16 mouse cellular contexts compared by ENCODE assay signal in the genomic region with DNA sequence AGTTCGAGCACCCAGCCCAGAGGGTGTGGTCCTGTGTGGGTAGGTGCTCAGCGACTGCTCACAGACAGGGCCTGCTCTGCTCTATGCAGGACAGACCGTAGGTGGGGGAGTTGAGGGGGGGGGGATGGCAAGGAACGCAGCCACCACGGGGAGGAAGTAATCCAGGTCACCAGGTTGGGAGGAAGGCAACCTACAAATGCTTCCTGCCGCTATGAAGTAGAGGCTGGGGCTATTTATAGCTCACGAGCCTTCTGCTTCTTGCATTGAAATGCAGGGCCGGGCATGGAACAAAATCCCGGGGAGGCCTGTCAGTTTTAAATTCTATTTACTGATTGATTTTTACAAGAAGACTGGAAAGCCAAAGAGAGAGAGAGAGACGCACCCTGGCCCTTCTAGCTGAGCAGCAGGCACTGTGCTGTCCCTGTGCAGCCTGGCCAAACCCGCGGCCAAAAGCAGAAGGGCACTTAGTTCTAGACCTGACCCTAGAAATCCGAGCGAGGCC. TPM values are rescaled to one million over a fixed set of nuclear protein-coding genes. Genes with fewer than 3 reads are reported as not detected.
DNase-seq lines count a peak whose midpoint lies in the region; ATAC-seq and TF ChIP-seq lines count a peak whose summit lies in the region.
"Had no signal": no experiment of that assay in that cellular context is flagged by ENCODE, and none has a peak within 500 bp of the region (broad histone marks: within the 10 kb centered on the region; RNA-seq: fewer than 3 reads in every experiment).

No protein-coding gene starts in this region.

- no peak overlapping the region for H3K9ac ChIP-seq in hindbrain, postnatal 0 days (replicated peaks; ENCODE audit: low read length)

- no peak for TF ChIP-seq CTCF in layer of hippocampus, adult 2 months (conservative IDR thresholded peaks at IDR 0.05)
- TF ChIP-seq CTCF in hindbrain, postnatal 0 days (IDR thresholded peaks at IDR 0.05; ENCODE audit: low read depth), result no peak

- no peak for DNase-seq in frontal cortex, adult 2 months (ENCODE audit: extremely low spot score in 1 of 2, low spot score in 1 of 2)
- peak in 1 of 2 experiments; percentile 40 for DNase-seq in layer of hippocampus, adult 2 months (ENCODE audit: low spot score in 2 of 2)
- no peak for DNase-seq in layer of hippocampus, postnatal 36 days
- DNase-seq in cerebellum, adult 11-12 months, result peak; percentile 63
- peak; percentile 54 for DNase-seq in hindbrain, postnatal 0 days (ENCODE audit: low spot score)
- no peak for DNase-seq in T-cell, adult 2 months (ENCODE audit: low spot score)
- no peak for DNase-seq in spleen, adult 18-20 months
- DNase-seq: B cell, adult 2 months; gastrocnemius, postnatal 14 days; kidney, postnatal 14 days; liver; right cerebral cortex, postnatal 14 days had no signal

- H3K27me3 ChIP-seq in hindbrain, postnatal 0 days (ENCODE audit: insufficient read depth, low read length), result no peaks in the 10 kb centered on the region

- H3K4me3 ChIP-seq in layer of hippocampus, adult 2 months, result no peak overlapping the region
- no peak overlapping the region for H3K4me3 ChIP-seq in hindbrain, postnatal 0 days (ENCODE audit: low read length)

- H3K4me2 ChIP-seq in hindbrain, postnatal 0 days (ENCODE audit: low read depth, low read length), result no peak overlapping the region

- H3K36me3 ChIP-seq in hindbrain, postnatal 0 days (ENCODE audit: insufficient read depth, low read length), result no peaks in the 10 kb centered on the region

- H3K9me3 ChIP-seq in hindbrain, postnatal 0 days (ENCODE audit: low read length), result no peaks in the 10 kb centered on the region

- ATAC-seq in frontal cortex, adult (ENCODE audit: low TSS enrichment), result peak; percentile 47; the same call in 1 of the 2 replicates
- ATAC-seq in hindbrain, postnatal 0 days, result peak; percentile 31; the same call in 1 of the 2 replicates

- H3K27ac ChIP-seq in layer of hippocampus, adult 2 months, result peak overlapping the region; percentile 18; the same call in 1 of the 2 replicates
- H3K27ac ChIP-seq in hindbrain, postnatal 0 days, result peak overlapping the region; percentile 16

- H3K4me1 ChIP-seq in hindbrain, postnatal 0 days (ENCODE audit: insufficient read depth, low read length), result peaks cover 5% of the 10 kb centered on the region; the same call in 1 of the 2 replicates

- 46% methylated on average over 14 of the region's 14 CpGs for WGBS in hindbrain, postnatal 0 days

RNA-seq across cellular contexts. Expression of a gene that starts 18.5 kb away (rescaled TPM):
- 28.5 and 32.3 TPM in 2 replicates for polyA plus RNA-seq in frontal cortex, adult 2 months (2012; rRNA removed)
- 10 to 100 TPM; 37.0 to 39.9 TPM for total RNA-seq in layer of hippocampus, adult 2 months (2021)
- total RNA-seq in layer of hippocampus, postnatal 36 days (2021), result 10 to 100 TPM; 45.5 to 47.5 TPM
- total RNA-seq in hindbrain, postnatal 0 days (2014; rRNA removed), result 76.7 and 81.0 TPM in 2 replicates
- 16.7 and 19.6 TPM in 2 replicates for polyA plus RNA-seq in hindbrain, postnatal 0 days (2015; fragmentation: Nextera tagmentation; extraction: Ambion mirVana)
- total RNA-seq: megakaryocyte-erythroid progenitor cell, adult 5-6 weeks; MEL had no signal

RNA-seq across cellular contexts. Expression of a gene that starts 46.5 kb away (rescaled TPM):
- 7.3 TPM in 2 replicates for polyA plus RNA-seq in frontal cortex, adult 2 months (2012; rRNA removed)
- total RNA-seq in layer of hippocampus, adult 2 months (2021), result not detected
- total RNA-seq in layer of hippocampus, postnatal 36 days (2021), result not detected
- 0.58 and 2.4 TPM in 2 replicates for total RNA-seq in hindbrain, postnatal 0 days (2014; rRNA removed)
- polyA plus RNA-seq in hindbrain, postnatal 0 days (2015; fragmentation: Nextera tagmentation; extraction: Ambion mirVana), result 0.23 and 0.40 TPM in 2 replicates
- total RNA-seq: gastrocnemius, postnatal 14 days; megakaryocyte-erythroid progenitor cell, adult 5-6 weeks; MEL had no signal
- polyA plus RNA-seq: lung, embryonic 16.5 days had no signal

Comparison
In these comparisons a context has a peak if more than half of its experiments do, and no peak if none do; other contexts are left out.
1. DNase-seq: peak in cerebellum, adult 11-12 months (single experiment) and hindbrain, postnatal 0 days (single experiment); none in frontal cortex, adult 2 months (0 of 2), layer of hippocampus, postnatal 36 days (0 of 2), T-cell, adult 2 months (single experiment) and spleen, adult 18-20 months (0 of 2).